Mouse (Mus musculus): Measurements from ENCODE around the gene Shc3.

DNA sequence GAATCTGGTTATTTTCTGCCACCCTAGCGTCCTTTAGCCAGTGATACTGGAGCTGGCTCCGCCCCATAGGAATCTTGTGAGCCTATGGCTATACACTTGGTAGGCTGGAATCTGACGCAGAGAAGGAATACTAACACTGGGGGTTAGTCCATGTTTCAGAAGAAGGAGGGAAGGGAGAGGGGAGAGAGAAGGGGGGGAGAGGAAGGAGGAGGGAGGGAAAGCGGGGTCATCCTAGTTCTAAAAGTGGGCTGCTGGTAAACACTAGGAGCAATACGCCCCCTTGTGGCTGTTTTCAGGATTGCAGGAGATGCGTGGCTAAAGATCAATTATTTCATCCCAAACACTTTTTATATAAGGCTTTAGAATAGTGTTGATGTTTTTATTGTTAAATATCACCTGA, 48.6 kb upstream of the Shc3 start:
- peak; percentile 84 for TF ChIP-seq CTCF (IDR thresholded peaks at IDR 0.05; ENCODE audit: low read depth)
- TF ChIP-seq EP300 (IDR thresholded peaks at IDR 0.05; ENCODE audit: low read depth) = no peak
